Mouse (Mus musculus) bone marrow, adult 2 months (tissue): Measurements from ENCODE around the gene Inmt.

Experiments used
- CTCF ChIP-seq: fragments of 200-500 bp; IDR thresholded peaks from 2 replicates; pipeline ENCODE4 v1.5.1; 2011; ENCODE audit warnings: low read length, control low read depth; ENCODE audit not compliant: control insufficient read depth, insufficient read depth
- POLR2A ChIP-seq: fragments of 200-500 bp; IDR thresholded peaks from 2 replicates; pipeline ENCODE4 v1.6.1; 2011; ENCODE audit warnings: low read depth, mild to moderate bottlenecking, control low read depth, low read length, borderline replicate concordance; ENCODE audit not compliant: control insufficient read depth

- TF ChIP-seq CTCF (no peak), POLR2A (no peak)
These were observed 43.5 kb downstream of the Inmt start for GRCm38 (mm10) chr6:55131301-55131700.
